Mouse (Mus musculus): ENCODE measurements around the gene BC107364. TPM values are rescaled to one million over a fixed set of nuclear protein-coding genes. Genes with fewer than 3 reads are reported as not detected.
"Not testable (repeated sequence)": the region's sequence is repeated elsewhere in the genome, so short reads cannot be mapped to it uniquely, and the experiment has no call there.

BC107364 gene
- polyA plus RNA-seq, 1 experiment from 2014 or later: not detected

GRCm38 (mm10) chr3:96468335-96468734, 16.2 kb upstream of the BC107364 start:
- H3K4me3 ChIP-seq (ENCODE audit: low read depth, low read length); H3K36me3 ChIP-seq (ENCODE audit: control insufficient read depth, insufficient read depth, low read length); H3K27me3 ChIP-seq (ENCODE audit: control insufficient read depth, insufficient read depth, low read length); H3K27ac ChIP-seq (ENCODE audit: low read depth, low read length); H3K9ac ChIP-seq (replicated peaks; ENCODE audit: low read depth, low read length); H3K4me1 ChIP-seq (ENCODE audit: control insufficient read depth, insufficient read depth, low read length); ATAC-seq (ENCODE audit: low read depth); H3K4me2 ChIP-seq (ENCODE audit: low read depth, low read length); H3K9me3 ChIP-seq (ENCODE audit: control insufficient read depth, low read length): not testable (repeated sequence)
- 93% methylated on average over 3 of the region's 3 CpGs for WGBS

DNA sequence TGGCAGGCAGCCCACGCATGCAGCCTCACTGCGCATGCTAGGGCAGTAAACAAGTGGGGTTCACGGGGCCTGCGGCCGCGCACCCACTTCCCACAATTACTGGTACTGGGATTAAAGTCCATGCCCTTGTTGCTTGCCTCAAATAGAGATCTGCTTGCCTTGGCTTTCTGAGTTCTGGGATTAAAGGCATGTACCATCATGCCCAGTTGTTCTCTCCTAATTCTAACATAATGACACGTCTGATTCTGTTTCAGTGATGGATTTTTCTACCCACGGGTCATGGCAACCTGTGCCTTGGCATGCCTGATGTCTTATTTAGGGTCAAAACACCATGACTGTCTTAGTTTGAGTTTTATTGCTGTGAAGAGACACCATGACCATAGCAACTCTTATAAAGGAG, 15.5 kb upstream of the BC107364 start:
- H3K27me3 ChIP-seq (ENCODE audit: control insufficient read depth, insufficient read depth, low read length): peaks cover 3% of the 10 kb centered on the region; the same call in 1 of the 2 replicates
- no peaks in the 10 kb centered on the region for H3K9me3 ChIP-seq (ENCODE audit: control insufficient read depth, low read length)
- no peaks in the 10 kb centered on the region for H3K36me3 ChIP-seq (ENCODE audit: control insufficient read depth, insufficient read depth, low read length)
- no peak overlapping the region for H3K27ac ChIP-seq (ENCODE audit: low read depth, low read length)
- H3K9ac ChIP-seq (replicated peaks; ENCODE audit: low read depth, low read length): no peak overlapping the region
- ATAC-seq (ENCODE audit: low read depth): no peak
- no peak overlapping the region for H3K4me2 ChIP-seq (ENCODE audit: low read depth, low read length)
- WGBS: 95% methylated on average over 8 of the region's 8 CpGs
- H3K4me3 ChIP-seq (ENCODE audit: low read depth, low read length): no peak overlapping the region
- no peaks in the 10 kb centered on the region; the same call in 1 of the 2 replicates for H3K4me1 ChIP-seq (ENCODE audit: control insufficient read depth, insufficient read depth, low read length)

- 6% methylated on average over 25 of the region's 25 CpGs for WGBS
- Histone ChIP-seq H3K4me1 (ENCODE audit: control insufficient read depth, insufficient read depth, low read length) (no peaks in the 10 kb centered on the region; the same call in 1 of the 2 replicates), H3K27ac (ENCODE audit: low read depth, low read length) (no peak overlapping the region), H3K4me3 (ENCODE audit: low read depth, low read length) (no peak overlapping the region), H3K4me2 (ENCODE audit: low read depth, low read length) (no peak overlapping the region), H3K27me3 (ENCODE audit: control insufficient read depth, insufficient read depth, low read length) (peaks cover 3% of the 10 kb centered on the region; the same call in 1 of the 2 replicates), H3K9ac (replicated peaks; ENCODE audit: low read depth, low read length) (no peak overlapping the region), H3K9me3 (ENCODE audit: control insufficient read depth, low read length) (no peaks in the 10 kb centered on the region), H3K36me3 (ENCODE audit: control insufficient read depth, insufficient read depth, low read length) (no peaks in the 10 kb centered on the region)
- no peak for ATAC-seq (ENCODE audit: low read depth)
These were observed 11.8 kb upstream of the BC107364 start for GRCm38 (mm10) chr3:96463891-96464290.

DNA sequence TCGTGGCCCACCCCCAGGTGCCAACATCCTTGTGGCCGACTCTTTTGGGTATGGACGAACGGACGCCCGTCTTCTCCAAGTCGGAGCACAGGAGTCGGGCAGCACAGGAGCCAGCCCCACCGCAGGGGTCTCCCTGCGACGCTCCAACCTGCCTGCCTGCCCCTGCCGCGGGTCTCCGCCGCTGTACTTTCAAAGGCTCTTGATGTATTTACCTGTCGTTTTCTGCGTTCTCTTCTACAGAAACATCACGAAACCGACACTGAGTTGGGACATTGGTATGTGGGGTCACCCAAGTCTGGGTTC, 8.4 kb upstream of the BC107364 start:
- H3K9ac ChIP-seq (replicated peaks; ENCODE audit: low read depth, low read length); H3K36me3 ChIP-seq (ENCODE audit: control insufficient read depth, insufficient read depth, low read length); H3K27ac ChIP-seq (ENCODE audit: low read depth, low read length); ATAC-seq (ENCODE audit: low read depth); H3K4me3 ChIP-seq (ENCODE audit: low read depth, low read length); H3K4me1 ChIP-seq (ENCODE audit: control insufficient read depth, insufficient read depth, low read length); H3K4me2 ChIP-seq (ENCODE audit: low read depth, low read length); H3K27me3 ChIP-seq (ENCODE audit: control insufficient read depth, insufficient read depth, low read length); H3K9me3 ChIP-seq (ENCODE audit: control insufficient read depth, low read length): not testable (repeated sequence)
- no CpG with 5 or more reads among the region's 19 CpGs for WGBS

DNA sequence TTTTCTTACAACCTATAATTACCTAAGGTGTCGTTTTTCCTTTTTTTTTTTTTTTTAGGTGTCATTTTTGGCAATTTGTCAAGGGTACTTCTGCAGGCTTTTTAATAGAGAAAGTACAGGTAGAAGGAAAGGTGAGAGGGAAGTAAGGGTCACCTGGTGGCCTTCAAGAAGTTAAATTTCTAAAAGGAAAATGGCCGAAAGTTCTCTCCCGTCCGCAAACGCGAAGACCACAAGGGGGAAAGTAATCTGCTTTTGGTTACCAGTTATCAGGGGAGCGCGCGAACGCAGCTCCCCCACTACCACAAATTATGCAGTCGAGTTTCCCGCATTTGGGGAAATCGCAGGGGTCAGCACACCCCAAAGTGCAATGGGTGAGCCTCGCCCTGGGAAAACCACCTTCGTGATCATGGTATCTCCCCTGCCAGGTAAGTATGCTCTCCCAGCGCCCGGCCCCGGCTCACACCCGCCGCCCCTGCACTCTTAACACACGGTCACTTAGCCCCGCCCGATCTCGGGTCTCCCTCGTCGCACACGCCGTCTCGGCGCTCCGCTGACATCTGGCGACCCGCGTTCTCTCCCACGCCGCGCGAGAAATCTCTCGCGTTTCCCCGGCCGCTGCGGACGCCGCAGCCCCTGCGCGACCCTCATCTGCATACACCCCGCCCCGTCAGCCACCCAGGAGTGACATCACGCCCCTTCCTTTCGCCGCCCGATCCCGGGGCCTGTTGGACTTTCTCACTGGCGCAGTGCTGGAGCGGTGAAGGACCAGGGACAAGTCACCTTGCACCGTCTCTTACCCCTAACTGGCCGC, 7.9 kb upstream of the BC107364 start:
- ATAC-seq (ENCODE audit: low read depth); H3K27me3 ChIP-seq (ENCODE audit: control insufficient read depth, insufficient read depth, low read length); H3K4me2 ChIP-seq (ENCODE audit: low read depth, low read length); H3K27ac ChIP-seq (ENCODE audit: low read depth, low read length); H3K9me3 ChIP-seq (ENCODE audit: control insufficient read depth, low read length); H3K9ac ChIP-seq (replicated peaks; ENCODE audit: low read depth, low read length); H3K36me3 ChIP-seq (ENCODE audit: control insufficient read depth, insufficient read depth, low read length); H3K4me1 ChIP-seq (ENCODE audit: control insufficient read depth, insufficient read depth, low read length); H3K4me3 ChIP-seq (ENCODE audit: low read depth, low read length): not testable (repeated sequence)
- 0% methylated on average over 1 of the region's 58 CpGs for WGBS

DNA sequence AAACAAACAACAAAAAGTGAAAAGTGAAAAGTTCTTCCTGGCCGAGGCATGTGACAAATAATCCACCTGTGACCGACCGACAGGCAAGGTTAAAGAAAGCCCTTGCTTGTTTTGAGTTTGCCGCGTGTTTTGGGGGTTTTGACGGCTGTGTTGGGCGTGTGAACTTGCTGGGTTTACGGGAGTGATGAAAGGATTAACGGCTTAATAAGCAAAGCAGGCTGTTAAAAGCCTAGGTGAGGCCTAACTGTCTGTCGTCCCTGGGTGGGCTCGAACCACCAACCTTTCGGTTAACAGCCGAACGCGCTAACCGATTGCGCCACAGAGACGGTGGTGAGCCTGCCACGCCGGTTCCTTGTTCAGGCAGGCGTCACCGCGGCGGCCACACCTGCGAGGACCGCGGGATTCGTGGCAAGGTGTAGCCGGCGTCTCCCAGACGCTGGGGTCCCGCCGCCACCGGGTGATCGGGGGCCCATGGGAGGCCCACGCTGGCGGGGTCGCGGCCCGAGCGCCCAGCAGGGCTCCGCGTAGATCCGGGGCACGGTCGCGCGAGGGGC, 6.9 kb upstream of the BC107364 start:
- not testable (repeated sequence) for H3K4me3 ChIP-seq (ENCODE audit: low read depth, low read length); ATAC-seq (ENCODE audit: low read depth); H3K27ac ChIP-seq (ENCODE audit: low read depth, low read length); H3K27me3 ChIP-seq (ENCODE audit: control insufficient read depth, insufficient read depth, low read length); H3K9me3 ChIP-seq (ENCODE audit: control insufficient read depth, low read length); H3K4me2 ChIP-seq (ENCODE audit: low read depth, low read length); H3K36me3 ChIP-seq (ENCODE audit: control insufficient read depth, insufficient read depth, low read length); H3K4me1 ChIP-seq (ENCODE audit: control insufficient read depth, insufficient read depth, low read length); H3K9ac ChIP-seq (replicated peaks; ENCODE audit: low read depth, low read length)
- no CpG with 5 or more reads among the region's 48 CpGs for WGBS

GRCm38 (mm10) chr3:96458008-96458407, 5.9 kb upstream of the BC107364 start:
- not testable (repeated sequence) for H3K9ac ChIP-seq (replicated peaks; ENCODE audit: low read depth, low read length); H3K36me3 ChIP-seq (ENCODE audit: control insufficient read depth, insufficient read depth, low read length); H3K4me1 ChIP-seq (ENCODE audit: control insufficient read depth, insufficient read depth, low read length); H3K27ac ChIP-seq (ENCODE audit: low read depth, low read length); ATAC-seq (ENCODE audit: low read depth); H3K9me3 ChIP-seq (ENCODE audit: control insufficient read depth, low read length); H3K4me2 ChIP-seq (ENCODE audit: low read depth, low read length); H3K27me3 ChIP-seq (ENCODE audit: control insufficient read depth, insufficient read depth, low read length); H3K4me3 ChIP-seq (ENCODE audit: low read depth, low read length)
- WGBS: no CpG with 5 or more reads among the region's 53 CpGs

- not testable (repeated sequence) for H3K9ac ChIP-seq (replicated peaks; ENCODE audit: low read depth, low read length); H3K4me1 ChIP-seq (ENCODE audit: control insufficient read depth, insufficient read depth, low read length)
- no CpG with 5 or more reads among the region's 50 CpGs for WGBS
These were observed 847 bp downstream of the BC107364 start for GRCm38 (mm10) chr3:96451181-96451737.

DNA sequence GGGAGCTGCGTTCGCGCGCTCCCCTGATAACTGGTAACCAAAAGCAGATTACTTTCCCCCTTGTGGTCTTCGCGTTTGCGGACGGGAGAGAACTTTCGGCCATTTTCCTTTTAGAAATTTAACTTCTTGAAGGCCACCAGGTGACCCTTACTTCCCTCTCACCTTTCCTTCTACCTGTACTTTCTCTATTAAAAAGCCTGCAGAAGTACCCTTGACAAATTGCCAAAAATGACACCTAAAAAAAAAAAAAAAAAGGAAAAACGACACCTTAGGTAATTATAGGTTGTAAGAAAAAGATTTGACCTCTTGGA, 1.6 kb downstream of the BC107364 start:
- not testable (repeated sequence) for H3K4me1 ChIP-seq (ENCODE audit: control insufficient read depth, insufficient read depth, low read length); H3K9me3 ChIP-seq (ENCODE audit: control insufficient read depth, low read length); H3K36me3 ChIP-seq (ENCODE audit: control insufficient read depth, insufficient read depth, low read length); H3K4me3 ChIP-seq (ENCODE audit: low read depth, low read length); H3K27me3 ChIP-seq (ENCODE audit: control insufficient read depth, insufficient read depth, low read length); ATAC-seq (ENCODE audit: low read depth); H3K27ac ChIP-seq (ENCODE audit: low read depth, low read length); H3K4me2 ChIP-seq (ENCODE audit: low read depth, low read length); H3K9ac ChIP-seq (replicated peaks; ENCODE audit: low read depth, low read length)
- 0% methylated on average over 1 of the region's 10 CpGs for WGBS

More at GRCm38 (mm10) chr3:96451181-96451737, 847 bp downstream of the BC107364 start:
- H3K4me3 ChIP-seq (ENCODE audit: low read depth, low read length); H3K27ac ChIP-seq (ENCODE audit: low read depth, low read length); H3K27me3 ChIP-seq (ENCODE audit: control insufficient read depth, insufficient read depth, low read length); H3K9me3 ChIP-seq (ENCODE audit: control insufficient read depth, low read length); H3K4me2 ChIP-seq (ENCODE audit: low read depth, low read length); H3K36me3 ChIP-seq (ENCODE audit: control insufficient read depth, insufficient read depth, low read length); ATAC-seq (ENCODE audit: low read depth): not testable (repeated sequence)

All from neural tube, embryonic 14.5 days (tissue).